Mouse (Mus musculus): ENCODE results near the gene Eapp. TPM values are rescaled to one million over a fixed set of nuclear protein-coding genes. Genes with fewer than 3 reads are reported as not detected.
"Not testable (repeated sequence)": the region's sequence is repeated elsewhere in the genome, so short reads cannot be mapped to it uniquely, and the experiment has no call there.

Gene Eapp
- polyA plus RNA-seq (2012; ENCODE audit: insufficient read depth, insufficient read length, missing spikeins): 45.7 and 58.2 TPM in 2 replicates

GRCm38 (mm10) chr12:54695511-54696241 lies at the start of gene Eapp:
Eapp (minus strand) TSS chr12:54695897.
- Histone ChIP-seq H3K27ac (ENCODE audit: insufficient read depth, low read depth, low read length) (peak within 1 kb of the TSS; percentile 82), H3K4me3 (ENCODE audit: insufficient read depth, low read length) (peak within 1 kb of the TSS; percentile 74), H3K4me1 (ENCODE audit: control insufficient read depth, insufficient read depth, low read length) (peaks cover 6% of the 10 kb centered on the region; the same call in 1 of the 2 replicates)
- TF ChIP-seq POLR2A (IDR thresholded peaks at IDR 0.05; ENCODE audit: borderline replicate concordance, low read depth, low read length) (no peak), CTCF (IDR thresholded peaks at IDR 0.05; ENCODE audit: low read depth, low read length) (no peak)

GRCm38 (mm10) chr12:54738661-54739243 lies 43.1 kb upstream of the Eapp start:
- H3K4me3 ChIP-seq (ENCODE audit: insufficient read depth, low read length); H3K27ac ChIP-seq (ENCODE audit: insufficient read depth, low read depth, low read length); H3K4me1 ChIP-seq (ENCODE audit: control insufficient read depth, insufficient read depth, low read length): not testable (repeated sequence)

- H3K4me1 ChIP-seq (ENCODE audit: control insufficient read depth, insufficient read depth, low read length); H3K4me3 ChIP-seq (ENCODE audit: insufficient read depth, low read length): not testable (repeated sequence)
Measured at GRCm38 (mm10) chr12:54737891-54738660, 42.4 kb upstream of the Eapp start.

GRCm38 (mm10) chr12:54734307-54735131 lies 38.8 kb upstream of the Eapp start:
- H3K4me1 ChIP-seq (ENCODE audit: control insufficient read depth, insufficient read depth, low read length); H3K4me3 ChIP-seq (ENCODE audit: insufficient read depth, low read length); H3K27ac ChIP-seq (ENCODE audit: insufficient read depth, low read depth, low read length): not testable (repeated sequence)

More at GRCm38 (mm10) chr12:54737891-54738660, 42.4 kb upstream of the Eapp start:
- not testable (repeated sequence) for H3K27ac ChIP-seq (ENCODE audit: insufficient read depth, low read depth, low read length)

GRCm38 (mm10) chr12:54729140-54730059 lies 33.7 kb upstream of the Eapp start:
- H3K4me1 ChIP-seq (ENCODE audit: control insufficient read depth, insufficient read depth, low read length); H3K27ac ChIP-seq (ENCODE audit: insufficient read depth, low read depth, low read length); H3K4me3 ChIP-seq (ENCODE audit: insufficient read depth, low read length): not testable (repeated sequence)

- not testable (repeated sequence) for H3K27ac ChIP-seq (ENCODE audit: insufficient read depth, low read depth, low read length)
Measured at GRCm38 (mm10) chr12:54718871-54719786, 23.4 kb upstream of the Eapp start.

GRCm38 (mm10) chr12:54717516-54717915 lies 21.8 kb upstream of the Eapp start:
- H3K4me3 ChIP-seq (ENCODE audit: insufficient read depth, low read length); H3K27ac ChIP-seq (ENCODE audit: insufficient read depth, low read depth, low read length); H3K4me1 ChIP-seq (ENCODE audit: control insufficient read depth, insufficient read depth, low read length): not testable (repeated sequence)

More at GRCm38 (mm10) chr12:54718871-54719786, 23.4 kb upstream of the Eapp start:
- H3K4me1 ChIP-seq (ENCODE audit: control insufficient read depth, insufficient read depth, low read length); H3K4me3 ChIP-seq (ENCODE audit: insufficient read depth, low read length): not testable (repeated sequence)

- not testable (repeated sequence) for H3K4me1 ChIP-seq (ENCODE audit: control insufficient read depth, insufficient read depth, low read length); H3K4me3 ChIP-seq (ENCODE audit: insufficient read depth, low read length); H3K27ac ChIP-seq (ENCODE audit: insufficient read depth, low read depth, low read length)
Measured at GRCm38 (mm10) chr12:54713822-54714626, 18.3 kb upstream of the Eapp start.

- H3K4me3 ChIP-seq (ENCODE audit: insufficient read depth, low read length); H3K4me1 ChIP-seq (ENCODE audit: control insufficient read depth, insufficient read depth, low read length); H3K27ac ChIP-seq (ENCODE audit: insufficient read depth, low read depth, low read length): not testable (repeated sequence)
Measured at GRCm38 (mm10) chr12:54710494-54710879, 14.8 kb upstream of the Eapp start.

GRCm38 (mm10) chr12:54709691-54710493 lies 14.2 kb upstream of the Eapp start:
- H3K27ac ChIP-seq (ENCODE audit: insufficient read depth, low read depth, low read length); H3K4me3 ChIP-seq (ENCODE audit: insufficient read depth, low read length); H3K4me1 ChIP-seq (ENCODE audit: control insufficient read depth, insufficient read depth, low read length): not testable (repeated sequence)

Data from bone marrow macrophage, adult 2 months (primary cell).